Mouse (Mus musculus): ENCODE measurements around the gene Lman2. TPM values are rescaled to one million over a fixed set of nuclear protein-coding genes. Genes with fewer than 3 reads are reported as not detected.

Gene Lman2
- polyA plus RNA-seq, 1 experiment: 43.7 TPM

DNA sequence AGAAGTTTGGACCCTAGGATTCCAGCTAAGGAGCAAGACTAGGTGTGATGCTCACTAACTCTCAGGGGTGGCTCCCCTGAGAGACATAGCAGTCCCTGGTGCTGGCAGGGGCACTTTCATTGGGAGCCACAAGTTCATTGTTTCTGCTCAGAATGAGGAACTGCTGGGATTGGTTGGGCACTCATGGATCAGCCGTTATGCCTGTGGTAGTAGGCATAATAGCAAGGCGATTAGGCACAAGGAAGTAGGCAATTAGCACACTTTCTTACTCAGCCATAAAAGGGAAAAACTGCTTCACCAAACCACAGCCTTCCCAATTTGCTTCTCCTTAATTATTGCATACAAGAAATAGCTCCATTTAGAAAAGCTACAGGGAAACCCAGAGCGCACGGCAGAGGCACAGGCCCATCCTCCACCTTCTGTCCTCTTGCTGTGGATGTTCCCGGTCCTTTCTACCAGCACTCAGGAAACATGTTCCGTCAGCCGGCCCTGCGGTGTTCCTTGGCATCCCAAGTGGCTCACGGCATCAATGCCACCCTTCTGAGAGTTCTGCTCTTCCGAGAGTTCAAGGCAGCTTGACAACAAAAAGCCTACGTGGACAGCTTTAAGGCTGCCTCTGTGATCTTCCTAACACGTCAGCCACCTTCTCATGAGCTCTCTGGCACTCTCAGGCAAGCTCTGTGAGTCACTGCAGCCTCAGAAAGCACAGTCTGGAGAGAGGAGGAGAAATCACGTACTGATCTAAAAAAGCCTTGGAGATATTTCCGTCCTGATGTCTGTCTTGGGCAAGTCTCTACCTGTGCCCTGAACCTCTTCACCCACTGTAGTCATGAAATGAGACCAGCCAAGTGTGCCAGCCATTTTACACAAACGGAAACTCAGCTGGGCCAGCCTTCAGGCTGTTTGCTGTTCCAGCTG is 41.6 kb upstream of the Lman2 start:
- Histone ChIP-seq H3K27me3 (ENCODE audit: control insufficient read depth, insufficient read depth, low read length) (no peaks in the 10 kb centered on the region), H3K27ac (ENCODE audit: control insufficient read depth, insufficient read depth, low read depth, low read length) (no peak overlapping the region), H3K36me3 (ENCODE audit: control insufficient read depth, insufficient read depth, low read length) (no peaks in the 10 kb centered on the region), H3K4me3 (ENCODE audit: control insufficient read depth, low read depth, low read length) (no peak overlapping the region), H3K4me1 (ENCODE audit: control insufficient read depth, insufficient read depth, low read length) (0 out of 2 replicates have a peak, but pooled peaks cover 2% of the 10 kb centered on the region)
- TF ChIP-seq POLR2A (IDR thresholded peaks at IDR 0.05; ENCODE audit: control insufficient read depth, low read depth, low read length) (no peak), CTCF (IDR thresholded peaks at IDR 0.05; ENCODE audit: control insufficient read depth, insufficient read depth, insufficient replicate concordance, low read depth, low read length) (no peak)

DNA sequence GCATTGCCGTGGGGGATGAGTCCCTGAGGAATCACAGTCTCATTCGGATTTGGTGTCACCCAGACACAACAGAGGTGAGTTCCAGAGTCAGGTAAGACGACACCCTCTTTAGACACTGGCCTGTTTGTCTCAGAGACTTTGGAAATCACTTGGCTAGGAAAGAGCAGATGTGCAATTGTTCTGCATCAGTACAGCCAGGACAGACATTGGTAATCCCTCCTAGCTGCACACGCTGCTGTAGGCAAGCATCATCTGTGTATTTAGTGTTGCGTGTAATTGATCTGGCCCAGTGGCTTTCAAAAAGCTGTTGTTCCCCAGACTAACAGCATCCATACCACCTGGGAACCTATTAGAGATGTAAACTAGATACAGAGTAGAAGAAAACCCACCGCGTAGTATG is 40.7 kb upstream of the Lman2 start:
- no peak overlapping the region for H3K27ac ChIP-seq (ENCODE audit: control insufficient read depth, insufficient read depth, low read depth, low read length)
- no peaks in the 10 kb centered on the region for H3K36me3 ChIP-seq (ENCODE audit: control insufficient read depth, insufficient read depth, low read length)
- H3K4me1 ChIP-seq (ENCODE audit: control insufficient read depth, insufficient read depth, low read length): 0 out of 2 replicates have a peak, but pooled peaks cover 2% of the 10 kb centered on the region
- no peak overlapping the region for H3K4me3 ChIP-seq (ENCODE audit: control insufficient read depth, low read depth, low read length)
- no peaks in the 10 kb centered on the region for H3K27me3 ChIP-seq (ENCODE audit: control insufficient read depth, insufficient read depth, low read length)
- TF ChIP-seq CTCF (IDR thresholded peaks at IDR 0.05; ENCODE audit: control insufficient read depth, insufficient read depth, insufficient replicate concordance, low read depth, low read length): no peak
- TF ChIP-seq POLR2A (IDR thresholded peaks at IDR 0.05; ENCODE audit: control insufficient read depth, low read depth, low read length): no peak

- Histone ChIP-seq H3K36me3 (ENCODE audit: control insufficient read depth, insufficient read depth, low read length) (no peaks in the 10 kb centered on the region), H3K27me3 (ENCODE audit: control insufficient read depth, insufficient read depth, low read length) (no peaks in the 10 kb centered on the region), H3K27ac (ENCODE audit: control insufficient read depth, insufficient read depth, low read depth, low read length) (no peak overlapping the region), H3K4me1 (ENCODE audit: control insufficient read depth, insufficient read depth, low read length) (no peaks in the 10 kb centered on the region), H3K4me3 (ENCODE audit: control insufficient read depth, low read depth, low read length) (no peak overlapping the region)
- TF ChIP-seq CTCF (IDR thresholded peaks at IDR 0.05; ENCODE audit: control insufficient read depth, insufficient read depth, insufficient replicate concordance, low read depth, low read length): no peak
- no peak for TF ChIP-seq POLR2A (IDR thresholded peaks at IDR 0.05; ENCODE audit: control insufficient read depth, low read depth, low read length)
Observed at GRCm38 (mm10) chr13:55400039-55400346, 37.4 kb upstream of the Lman2 start.

DNA sequence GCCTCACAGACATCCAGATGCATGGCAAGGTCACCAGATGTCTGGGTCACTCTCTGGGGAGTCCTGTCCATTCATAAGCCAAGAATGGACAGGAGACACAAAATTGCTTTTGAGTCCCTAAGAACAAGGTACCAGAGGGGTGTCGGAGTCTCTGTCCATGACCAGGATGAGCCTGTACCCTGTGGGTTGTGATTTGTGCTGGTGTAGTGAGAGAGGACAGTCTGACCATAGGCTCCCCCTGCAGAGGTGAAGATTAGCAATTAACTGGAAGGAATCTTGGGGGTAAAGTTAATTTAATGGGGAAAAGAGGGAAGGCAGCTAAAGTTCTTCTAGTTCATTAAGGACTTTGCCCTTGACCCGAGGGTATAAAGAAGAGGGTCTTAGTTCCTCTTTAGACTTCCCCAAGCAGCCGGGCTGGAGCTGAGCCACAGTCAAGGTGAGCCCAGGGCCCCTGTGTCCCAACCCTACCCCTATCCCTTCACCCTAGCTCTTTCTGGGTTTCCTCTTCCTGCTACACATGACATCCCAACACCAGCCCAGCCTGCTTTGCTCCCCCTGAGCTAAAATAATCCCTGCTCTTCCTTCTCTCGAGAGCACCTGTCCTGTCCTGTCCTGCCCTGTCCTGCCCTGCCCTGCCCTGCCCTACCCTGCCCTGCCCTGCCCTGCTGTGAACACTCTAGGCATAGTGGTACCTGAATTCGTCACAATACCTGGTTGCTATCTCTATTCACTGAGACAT is 36.9 kb upstream of the Lman2 start:
- Histone ChIP-seq H3K4me3 (ENCODE audit: control insufficient read depth, low read depth, low read length) (no peak overlapping the region), H3K36me3 (ENCODE audit: control insufficient read depth, insufficient read depth, low read length) (no peaks in the 10 kb centered on the region), H3K27ac (ENCODE audit: control insufficient read depth, insufficient read depth, low read depth, low read length) (no peak overlapping the region), H3K27me3 (ENCODE audit: control insufficient read depth, insufficient read depth, low read length) (no peaks in the 10 kb centered on the region), H3K4me1 (ENCODE audit: control insufficient read depth, insufficient read depth, low read length) (no peaks in the 10 kb centered on the region)
- TF ChIP-seq POLR2A (IDR thresholded peaks at IDR 0.05; ENCODE audit: control insufficient read depth, low read depth, low read length) (no peak), CTCF (IDR thresholded peaks at IDR 0.05; ENCODE audit: control insufficient read depth, insufficient read depth, insufficient replicate concordance, low read depth, low read length) (no peak)

DNA sequence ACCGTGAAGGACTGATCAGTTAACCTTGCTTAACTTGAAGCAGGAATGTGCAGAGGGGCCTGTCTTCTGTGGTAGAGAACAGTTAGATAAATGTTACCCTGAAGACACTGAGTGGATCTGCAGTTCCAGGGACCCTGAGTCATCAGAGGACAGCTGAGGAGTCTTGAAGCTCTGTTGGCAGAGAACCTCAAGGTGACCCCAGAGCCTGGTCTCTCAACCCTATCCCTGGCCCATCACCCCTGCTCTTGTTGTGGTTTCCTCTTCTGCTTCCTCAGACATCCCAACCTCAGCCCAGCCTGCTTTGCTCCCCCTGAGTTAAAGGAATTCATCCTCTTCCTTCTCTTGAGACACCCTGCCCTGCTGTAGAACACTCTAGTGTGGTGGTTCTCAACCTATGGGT is 35.5 kb upstream of the Lman2 start, which contains the start of gene Slc34a1:
Gene Slc34a1 (plus strand): TSS at position 100 of the 400 bp plus-strand sequence.
- H3K36me3 ChIP-seq (ENCODE audit: control insufficient read depth, insufficient read depth, low read length): no peaks in the 10 kb centered on the region
- TF ChIP-seq POLR2A (IDR thresholded peaks at IDR 0.05; ENCODE audit: control insufficient read depth, low read depth, low read length) (no peak), CTCF (IDR thresholded peaks at IDR 0.05; ENCODE audit: control insufficient read depth, insufficient read depth, insufficient replicate concordance, low read depth, low read length) (no peak)
- no peaks in the 10 kb centered on the region for H3K27me3 ChIP-seq (ENCODE audit: control insufficient read depth, insufficient read depth, low read length)
- no peaks in the 10 kb centered on the region for H3K4me1 ChIP-seq (ENCODE audit: control insufficient read depth, insufficient read depth, low read length)
- no peak within 1 kb of the TSS for H3K27ac ChIP-seq (ENCODE audit: control insufficient read depth, insufficient read depth, low read depth, low read length)
- no peak within 1 kb of the TSS for H3K4me3 ChIP-seq (ENCODE audit: control insufficient read depth, low read depth, low read length)

DNA sequence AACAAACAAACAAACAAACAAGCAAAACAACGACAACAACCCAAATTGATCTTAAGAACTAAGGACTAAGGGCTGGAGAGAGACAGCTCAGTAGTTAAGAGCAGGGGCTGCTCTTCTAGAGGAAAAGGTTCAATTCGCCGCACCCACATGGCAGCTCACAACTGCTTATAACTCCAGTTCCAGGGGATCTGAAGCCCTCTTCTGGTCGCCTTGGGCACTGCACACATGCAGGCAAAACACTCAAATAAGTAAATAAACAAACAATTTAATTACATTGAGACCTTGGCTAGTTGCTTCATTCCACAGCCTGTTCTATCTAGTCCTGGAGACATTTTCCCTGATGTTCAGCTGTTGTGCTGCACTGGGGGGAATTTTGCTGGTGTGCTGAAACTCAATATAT is 30.4 kb upstream of the Lman2 start:
- no peaks in the 10 kb centered on the region for H3K27me3 ChIP-seq (ENCODE audit: control insufficient read depth, insufficient read depth, low read length)
- no peaks in the 10 kb centered on the region for H3K4me1 ChIP-seq (ENCODE audit: control insufficient read depth, insufficient read depth, low read length)
- H3K27ac ChIP-seq (ENCODE audit: control insufficient read depth, insufficient read depth, low read depth, low read length): no peak overlapping the region
- H3K36me3 ChIP-seq (ENCODE audit: control insufficient read depth, insufficient read depth, low read length): no peaks in the 10 kb centered on the region
- no peak overlapping the region for H3K4me3 ChIP-seq (ENCODE audit: control insufficient read depth, low read depth, low read length)
- TF ChIP-seq CTCF (IDR thresholded peaks at IDR 0.05; ENCODE audit: control insufficient read depth, insufficient read depth, insufficient replicate concordance, low read depth, low read length) (peak; percentile 37; the same call in 1 of the 2 replicates), POLR2A (IDR thresholded peaks at IDR 0.05; ENCODE audit: control insufficient read depth, low read depth, low read length) (no peak)

DNA sequence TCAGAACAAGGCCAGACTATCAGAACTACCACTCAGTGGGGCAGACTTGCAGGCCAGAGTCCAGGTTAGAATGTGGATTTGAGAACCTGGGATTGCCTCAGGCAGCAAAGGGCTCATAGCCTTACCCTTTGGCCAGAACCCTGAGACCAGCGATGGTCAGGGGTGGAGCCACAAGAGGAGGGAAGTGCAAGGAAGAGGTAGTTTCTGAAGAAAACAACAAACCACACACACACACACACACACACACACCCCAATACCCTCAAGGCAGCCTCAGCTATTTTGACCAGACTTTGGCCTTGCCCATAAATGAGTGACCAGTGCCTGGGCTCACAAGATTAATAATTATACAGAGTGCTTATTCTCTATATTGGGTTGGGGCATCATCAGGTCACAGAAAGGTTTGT is 29.0 kb upstream of the Lman2 start:
- TF ChIP-seq POLR2A (IDR thresholded peaks at IDR 0.05; ENCODE audit: control insufficient read depth, low read depth, low read length) (no peak), CTCF (IDR thresholded peaks at IDR 0.05; ENCODE audit: control insufficient read depth, insufficient read depth, insufficient replicate concordance, low read depth, low read length) (no peak)
- Histone ChIP-seq H3K36me3 (ENCODE audit: control insufficient read depth, insufficient read depth, low read length) (no peaks in the 10 kb centered on the region), H3K27me3 (ENCODE audit: control insufficient read depth, insufficient read depth, low read length) (no peaks in the 10 kb centered on the region), H3K4me3 (ENCODE audit: control insufficient read depth, low read depth, low read length) (no peak overlapping the region), H3K27ac (ENCODE audit: control insufficient read depth, insufficient read depth, low read depth, low read length) (no peak overlapping the region), H3K4me1 (ENCODE audit: control insufficient read depth, insufficient read depth, low read length) (peaks cover 3% of the 10 kb centered on the region; the same call in 1 of the 2 replicates)

All from testis, adult 2 months (tissue).